Mouse (Mus musculus) retina, postnatal 7 days (tissue): ENCODE results near the gene Gm18596.
"Not testable (repeated sequence)": the region's sequence is repeated elsewhere in the genome, so short reads cannot be mapped to it uniquely, and the experiment has no call there.

Experiments used
- DNase-seq: peaks from one replicate; pipeline ENCODE4 v3.0.0-alpha.2; 2012; ENCODE audit warnings: low read depth, low spot score

Gm18596 gene

DNA sequence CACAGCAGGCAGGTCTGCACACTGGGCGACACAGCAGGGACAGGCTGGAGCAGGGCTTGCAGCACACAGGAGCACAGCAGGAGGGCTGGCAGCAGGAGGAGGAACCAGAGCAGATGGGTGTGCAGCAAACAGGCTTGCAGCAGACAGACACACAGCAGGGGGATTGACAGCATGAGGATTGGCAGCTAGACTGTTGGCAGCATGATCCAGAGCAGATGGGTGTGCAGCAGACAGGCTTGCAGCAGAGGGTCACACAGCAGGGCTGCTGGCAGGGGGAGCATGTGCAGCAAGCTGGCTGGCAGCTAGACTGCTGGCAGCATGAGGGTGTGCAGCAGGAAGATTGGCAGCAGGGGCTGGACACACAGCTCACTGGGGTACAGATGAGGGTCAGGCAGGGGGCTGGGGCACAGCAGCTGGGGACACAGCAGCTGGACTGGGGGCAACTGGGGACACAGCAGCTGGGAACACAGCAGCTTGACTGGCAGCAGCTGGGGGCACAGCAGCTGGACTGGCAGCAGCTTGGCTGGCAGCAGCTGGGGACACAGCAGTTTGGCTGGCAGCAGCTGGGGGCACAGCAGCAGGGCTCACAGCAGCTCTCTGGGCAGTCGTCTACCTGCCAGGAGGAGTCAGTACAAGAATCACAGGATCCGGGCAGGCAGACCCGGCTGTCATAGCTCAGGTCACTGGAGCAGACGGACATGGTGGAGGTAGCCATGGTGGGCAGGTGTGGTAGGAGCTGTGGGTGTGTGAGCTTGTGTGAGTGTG is at the start of gene Gm18596:
TSS of gene Gm18596 (minus strand) at position 715 of the 765 bp plus-strand sequence.
- DNase-seq = not testable (repeated sequence)

DNA sequence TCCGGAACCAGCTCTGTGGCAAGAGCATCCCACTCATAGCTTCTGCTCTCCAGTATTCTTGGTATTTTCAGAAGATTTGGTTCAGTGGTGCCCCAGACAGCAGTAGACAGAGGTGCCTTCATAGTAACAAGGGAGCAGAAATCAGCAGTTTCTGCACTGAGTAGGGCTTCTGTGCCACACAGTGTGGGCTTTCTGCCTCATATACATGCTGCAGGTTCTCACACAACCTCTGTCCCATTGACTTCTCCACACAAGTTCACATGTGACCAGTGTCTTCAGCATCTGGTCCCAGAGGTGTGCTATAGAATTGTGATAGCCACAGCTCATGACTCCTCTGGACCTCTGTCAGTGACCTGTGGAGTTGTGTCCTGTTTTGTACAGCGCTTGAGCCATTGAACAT is 46.2 kb upstream of the Gm18596 start:
- no peak for DNase-seq

DNA sequence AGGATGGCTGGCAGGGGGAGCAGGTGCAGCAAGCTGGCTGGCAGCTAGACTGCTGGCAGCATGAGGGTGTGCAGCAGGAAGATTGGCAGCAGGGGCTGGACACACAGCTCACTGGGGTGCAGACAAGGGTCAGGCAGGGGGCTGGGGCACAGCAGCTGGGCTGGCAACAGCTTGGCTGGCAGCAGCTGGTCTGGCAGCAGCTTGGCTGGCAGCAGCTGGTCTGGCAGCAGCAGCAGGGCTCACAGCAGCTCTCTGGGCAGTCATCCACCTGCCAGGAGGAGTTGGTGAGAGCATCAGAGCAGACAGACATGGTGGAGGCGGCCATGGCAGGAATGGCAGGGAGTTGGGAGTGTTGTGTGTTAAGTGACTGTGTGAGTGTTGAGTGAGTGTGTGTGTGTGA is 45.4 kb upstream of the Gm18596 start, which contains the start of gene Gm7137:
TSS of gene Gm7137 (minus strand) at position 325 of the 400 bp plus-strand sequence.
- not testable (repeated sequence) for DNase-seq

DNA sequence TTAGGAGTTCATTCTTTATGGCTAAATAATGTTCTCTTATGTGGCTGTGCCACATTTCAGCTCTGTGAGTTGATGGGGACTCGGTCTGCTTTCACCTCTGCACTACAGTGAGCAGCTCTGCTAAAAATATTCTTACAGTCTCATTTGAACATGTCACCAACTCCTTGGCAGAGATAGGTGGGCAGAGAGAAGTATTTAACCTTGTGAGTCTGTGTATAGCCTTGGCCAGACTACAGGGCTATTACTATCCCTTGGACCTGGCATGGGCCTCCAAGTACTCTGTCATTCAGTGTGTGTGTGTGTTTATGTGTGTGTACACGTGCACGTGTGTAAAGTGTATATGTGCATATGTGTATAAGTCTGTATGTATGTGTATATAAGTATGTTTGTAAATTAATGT is 41.0 kb upstream of the Gm18596 start:
- not testable (repeated sequence) for DNase-seq

DNA sequence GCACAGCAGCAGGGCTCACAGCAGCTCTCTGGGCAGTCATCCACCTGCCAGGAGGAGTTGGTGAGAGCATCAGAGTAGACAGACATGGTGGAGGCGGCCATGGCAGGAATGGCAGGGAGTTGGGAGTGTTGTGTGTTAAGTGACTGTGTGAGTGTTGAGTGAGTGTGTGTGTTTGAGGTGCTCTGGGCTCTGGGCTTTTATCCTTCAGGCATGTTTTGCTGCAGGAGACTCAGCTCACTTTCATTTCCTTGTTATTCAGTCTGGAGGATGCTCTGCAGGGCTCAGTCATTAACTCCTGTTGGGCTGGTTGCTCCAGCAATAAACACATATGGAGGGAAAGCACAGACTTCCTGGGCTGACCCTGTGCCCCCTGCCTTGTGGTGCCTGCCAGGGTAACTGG is 40.0 kb upstream of the Gm18596 start, which contains the start of gene Gm3250:
TSS of gene Gm3250 (minus strand) at position 101 of the 400 bp plus-strand sequence.
- DNase-seq = not testable (repeated sequence)

DNA sequence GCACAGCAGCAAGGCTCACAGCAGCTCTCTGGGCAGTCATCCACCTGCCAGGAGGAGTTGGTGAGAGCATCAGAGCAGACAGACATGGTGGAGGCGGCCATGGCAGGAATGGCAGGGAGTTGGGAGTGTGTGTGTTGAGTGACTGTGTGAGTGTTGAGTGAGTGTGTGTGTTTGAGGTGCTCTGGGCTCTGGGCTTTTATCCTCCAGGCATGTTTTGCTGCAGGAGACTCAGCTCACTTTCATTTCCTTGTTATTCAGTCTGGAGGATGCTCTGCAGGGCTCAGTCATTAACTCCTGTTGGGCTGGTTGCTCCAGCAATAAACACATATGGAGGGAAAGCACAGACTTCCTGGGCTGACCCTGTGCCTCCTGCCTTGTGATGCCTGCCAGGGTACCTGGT is 34.4 kb upstream of the Gm18596 start, which contains the start of gene Gm7138:
TSS of gene Gm7138 (minus strand) at position 101 of the 400 bp plus-strand sequence.
- DNase-seq = not testable (repeated sequence)

DNA sequence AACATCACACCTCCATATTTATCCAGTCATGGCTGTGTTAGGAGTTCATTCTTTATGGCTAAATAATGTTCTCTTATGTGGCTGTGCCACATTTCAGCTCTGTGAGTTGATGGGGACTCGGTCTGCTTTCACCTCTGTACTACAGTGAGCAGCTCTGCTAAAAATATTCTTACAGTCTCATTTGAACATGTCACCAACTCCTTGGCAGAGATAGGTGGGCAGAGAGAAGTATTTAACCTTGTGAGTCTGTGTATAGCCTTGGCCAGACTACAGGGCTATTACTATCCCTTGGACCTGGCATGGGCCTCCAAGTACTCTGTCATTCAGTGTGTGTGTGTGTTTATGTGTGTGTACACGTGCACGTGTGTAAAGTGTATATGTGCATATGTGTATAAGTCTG is 29.7 kb upstream of the Gm18596 start:
- not testable (repeated sequence) for DNase-seq

DNA sequence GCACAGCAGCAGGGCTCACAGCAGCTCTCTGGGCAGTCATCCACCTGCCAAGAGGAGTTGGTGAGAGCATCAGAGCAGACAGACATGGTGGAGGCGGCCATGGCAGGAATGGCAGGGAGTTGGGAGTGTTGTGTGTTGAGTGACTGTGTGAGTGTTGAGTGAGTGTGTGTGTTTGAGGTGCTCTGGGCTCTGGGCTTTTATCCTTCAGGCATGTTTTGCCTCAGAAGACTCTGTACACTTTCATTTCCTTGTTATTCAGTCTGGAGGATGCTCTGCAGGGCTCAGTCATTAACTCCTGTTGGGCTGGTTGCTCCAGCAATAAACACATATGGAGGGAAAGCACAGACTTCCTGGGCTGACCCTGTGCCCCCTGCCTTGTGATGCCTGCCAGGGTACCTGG is 28.8 kb upstream of the Gm18596 start, which contains the start of gene Gm3238:
TSS of gene Gm3238 (minus strand) at position 101 of the 400 bp plus-strand sequence.
- DNase-seq = not testable (repeated sequence)

DNA sequence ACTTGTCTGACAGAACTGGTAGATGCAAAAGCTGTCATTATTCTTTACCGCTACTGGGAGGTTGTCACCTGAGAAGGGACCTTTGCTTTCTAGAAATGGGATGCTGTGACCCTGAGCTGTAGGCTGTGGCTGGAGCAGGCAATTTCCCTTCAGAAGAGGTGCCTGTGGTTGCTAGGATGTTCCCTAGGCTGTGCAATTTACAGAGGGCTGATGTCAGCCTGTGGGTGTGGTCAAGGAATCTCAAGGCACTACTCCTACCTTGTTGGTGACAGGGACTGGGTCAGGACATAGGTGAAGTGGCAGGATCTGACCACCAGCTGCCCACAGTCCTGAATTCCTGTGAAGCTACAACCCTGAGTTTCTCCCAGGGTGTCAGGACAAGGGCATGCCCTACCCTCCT is 27.3 kb upstream of the Gm18596 start:
- DNase-seq = no peak

DNA sequence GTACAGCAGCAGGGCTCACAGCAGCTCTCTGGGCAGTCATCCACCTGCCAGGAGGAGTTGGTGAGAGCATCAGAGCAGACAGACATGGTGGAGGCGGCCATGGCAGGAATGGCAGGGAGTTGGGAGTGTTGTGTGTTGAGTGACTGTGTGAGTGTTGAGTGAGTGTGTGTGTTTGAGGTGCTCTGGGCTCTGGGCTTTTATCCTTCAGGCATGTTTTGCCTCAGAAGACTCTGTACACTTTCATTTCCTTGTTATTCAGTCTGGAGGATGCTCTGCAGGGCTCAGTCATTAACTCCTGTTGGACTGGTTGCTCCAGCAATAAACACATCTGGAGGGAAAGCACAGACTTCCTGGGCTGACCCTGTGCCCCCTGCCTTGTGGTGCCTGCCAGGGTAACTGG is 17.1 kb upstream of the Gm18596 start, which contains the start of gene Gm3233:
TSS of gene Gm3233 (minus strand) at position 101 of the 400 bp plus-strand sequence.
- not testable (repeated sequence) for DNase-seq

DNA sequence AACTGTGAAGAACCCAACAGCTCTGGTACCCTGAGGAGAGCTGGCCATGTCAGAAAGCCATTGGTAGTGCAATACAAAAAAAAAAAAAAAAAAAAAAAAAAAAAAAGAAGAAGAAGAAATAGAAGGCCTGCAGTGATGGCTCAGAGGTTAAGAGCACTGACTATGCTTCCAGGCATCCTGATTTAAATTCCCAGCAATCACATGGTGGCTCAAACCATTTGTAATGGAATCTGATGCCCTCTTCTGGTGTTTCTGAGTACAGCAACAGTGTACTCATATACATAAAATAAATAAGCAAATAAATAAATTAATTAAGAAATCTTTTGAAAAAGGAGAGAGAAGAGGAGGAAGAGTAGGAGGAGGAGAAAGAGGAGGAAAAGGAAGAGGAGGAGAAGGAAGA is 11.0 kb upstream of the Gm18596 start:
- no peak for DNase-seq

DNA sequence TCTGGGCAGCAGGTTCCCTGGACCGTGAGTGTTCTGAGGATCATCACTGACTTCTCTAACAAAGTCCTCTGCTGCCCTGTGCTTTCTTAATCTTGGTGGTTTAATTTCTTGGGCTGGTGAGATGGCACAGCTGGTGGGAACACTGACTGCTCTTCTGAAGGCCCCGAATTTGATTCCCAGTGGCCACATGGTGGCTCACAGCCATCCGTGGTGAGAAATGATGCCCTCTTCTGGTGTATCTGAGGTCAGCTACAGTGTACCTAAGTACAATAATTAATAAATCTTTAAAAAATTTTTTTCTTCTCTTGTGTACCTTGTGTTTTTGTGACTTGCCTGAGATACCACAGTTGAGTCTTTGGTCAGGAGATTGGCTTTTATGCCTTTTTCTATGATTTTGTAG is 9.9 kb upstream of the Gm18596 start:
- DNase-seq = not testable (repeated sequence)

DNA sequence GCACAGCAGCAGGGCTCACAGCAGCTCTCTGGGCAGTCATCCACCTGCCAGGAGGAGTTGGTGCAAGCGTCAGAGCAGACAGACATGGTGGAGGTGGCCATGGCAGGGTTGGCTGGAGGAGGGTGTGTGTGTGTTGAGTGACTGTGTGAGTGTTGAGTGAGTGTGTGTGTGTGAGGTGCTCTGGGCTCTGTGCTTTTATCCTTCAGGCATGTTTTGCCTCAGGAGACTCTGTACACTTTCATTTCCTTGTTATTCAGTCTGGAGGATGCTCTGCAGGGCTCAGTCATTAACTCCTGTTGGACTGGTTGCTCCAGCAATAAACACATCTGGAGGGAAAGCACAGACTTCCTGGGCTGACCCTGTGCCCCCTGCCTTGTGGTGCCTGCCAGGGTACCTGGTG is 8.8 kb upstream of the Gm18596 start, which contains the start of gene Gm9736:
TSS of gene Gm9736 (minus strand) at position 101 of the 400 bp plus-strand sequence.
- DNase-seq = not testable (repeated sequence)

DNA sequence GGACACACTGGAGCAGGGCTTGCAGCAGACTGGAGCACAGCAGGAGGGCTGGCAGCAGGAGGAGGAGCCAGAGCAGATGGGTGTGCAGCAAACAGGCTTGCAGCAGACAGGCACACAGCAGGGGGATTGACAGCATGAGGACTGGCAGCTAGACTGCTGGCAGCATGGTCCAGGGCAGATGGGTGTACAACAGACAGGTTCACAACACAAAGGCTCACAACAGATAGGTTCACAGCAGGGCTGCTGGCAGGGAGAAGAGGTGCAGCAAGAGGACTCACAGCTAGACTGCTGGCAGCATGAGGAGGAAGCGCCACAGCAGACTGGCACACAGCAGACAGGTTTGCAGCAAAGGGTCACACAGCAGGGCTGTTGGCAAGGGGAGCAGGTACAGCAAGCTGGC is 8.2 kb upstream of the Gm18596 start:
- not testable (repeated sequence) for DNase-seq

DNA sequence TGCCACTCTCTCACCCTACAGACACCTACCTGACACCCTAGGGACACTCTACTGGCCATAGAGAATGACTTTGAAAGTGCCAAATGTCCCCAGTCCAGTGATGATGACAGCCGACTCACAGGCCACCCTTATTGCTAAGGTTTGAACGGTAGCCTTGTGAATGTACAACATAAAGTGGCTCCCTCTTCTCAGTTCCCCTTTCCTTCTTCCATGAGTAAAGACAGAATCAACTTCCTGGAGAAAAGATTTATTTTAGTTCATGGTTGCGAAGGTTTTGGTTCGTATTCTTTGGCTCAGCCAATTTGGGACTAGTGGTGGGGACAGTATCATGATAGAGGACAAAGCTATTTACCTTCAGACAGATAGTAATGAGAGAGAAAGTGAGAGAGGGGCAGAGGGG is 3.5 kb downstream of the Gm18596 start:
- no peak for DNase-seq

DNA sequence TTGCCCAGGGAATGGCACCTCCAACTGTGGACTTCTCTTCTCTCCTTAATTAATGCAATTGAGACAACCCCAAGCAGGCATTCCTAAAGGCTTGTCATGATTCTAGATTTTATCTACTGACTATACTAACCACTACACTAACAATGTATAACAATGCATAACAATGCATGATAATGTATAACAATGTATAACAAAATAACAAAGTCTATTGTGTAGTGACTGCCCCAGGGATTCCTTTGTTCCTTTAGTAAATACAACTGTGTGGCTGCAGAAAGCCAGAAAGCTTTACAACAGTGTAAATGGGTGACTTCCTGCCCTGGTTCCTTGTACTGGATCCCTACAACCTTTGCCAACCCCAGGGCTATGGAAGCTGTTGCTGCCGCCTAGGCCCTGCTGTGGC is 6.5 kb downstream of the Gm18596 start:
- DNase-seq = no peak

DNA sequence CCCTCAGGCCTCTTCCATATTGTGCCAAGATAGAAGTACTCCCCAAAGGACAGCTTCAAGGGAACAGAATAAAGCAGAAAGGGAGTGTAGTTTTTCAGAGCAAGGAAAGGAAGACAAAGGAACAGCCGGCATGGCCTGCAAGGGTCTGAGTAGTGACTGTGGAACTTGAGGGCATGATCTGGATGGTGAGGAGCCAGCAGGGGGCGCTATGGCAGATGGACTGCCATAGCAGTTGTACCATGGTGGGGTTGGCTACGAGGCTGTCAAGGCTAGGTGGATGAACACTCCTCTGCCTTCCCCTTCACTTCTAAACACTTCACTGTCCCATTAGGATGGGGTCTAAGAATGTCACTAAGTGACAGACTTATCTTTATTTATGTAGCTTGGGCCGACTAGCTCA is 13.2 kb downstream of the Gm18596 start:
- DNase-seq = no peak

DNA sequence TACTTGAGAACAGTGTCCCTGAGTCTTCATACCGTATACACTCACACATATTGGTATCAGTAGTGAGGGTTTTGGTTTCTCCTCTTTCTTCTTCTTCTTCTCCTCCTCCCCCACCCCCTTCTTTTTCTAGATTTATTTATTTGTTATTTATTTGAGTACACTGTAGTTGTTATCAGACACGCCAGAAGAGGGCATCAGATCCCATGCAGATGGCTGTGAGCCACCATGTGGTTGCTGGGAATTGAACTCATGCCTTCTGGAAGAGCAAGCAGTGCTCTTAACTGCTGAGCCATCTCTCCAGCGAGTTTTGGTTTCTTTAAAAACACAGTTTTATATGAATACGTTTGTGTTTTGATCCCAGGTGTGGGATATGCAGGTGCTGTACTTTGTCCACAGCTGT is 14.2 kb downstream of the Gm18596 start:
- DNase-seq = no peak

DNA sequence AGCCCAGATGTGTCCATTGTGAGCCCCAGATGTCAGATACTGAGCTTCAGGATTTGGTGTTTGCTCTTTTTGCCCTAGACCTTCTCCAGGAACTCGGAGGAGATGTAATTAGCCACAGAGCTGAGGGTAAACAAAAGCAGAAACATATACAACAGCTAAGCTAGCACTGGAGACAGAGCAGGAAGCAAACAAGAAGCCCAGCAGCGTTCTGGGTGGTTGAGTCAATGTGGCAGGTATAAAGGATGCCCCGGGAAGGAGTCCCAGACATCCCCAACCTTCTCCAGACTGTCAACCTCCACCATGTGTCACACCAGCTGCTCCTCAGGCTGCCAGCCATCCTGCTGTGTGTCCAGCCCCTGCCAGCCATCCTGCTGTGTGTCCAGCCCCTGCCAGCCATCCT is 16.3 kb downstream of the Gm18596 start, which contains the start of gene Gm10100:
TSS of gene Gm10100 (plus strand) at position 301 of the 400 bp plus-strand sequence.
- no peak for DNase-seq

DNA sequence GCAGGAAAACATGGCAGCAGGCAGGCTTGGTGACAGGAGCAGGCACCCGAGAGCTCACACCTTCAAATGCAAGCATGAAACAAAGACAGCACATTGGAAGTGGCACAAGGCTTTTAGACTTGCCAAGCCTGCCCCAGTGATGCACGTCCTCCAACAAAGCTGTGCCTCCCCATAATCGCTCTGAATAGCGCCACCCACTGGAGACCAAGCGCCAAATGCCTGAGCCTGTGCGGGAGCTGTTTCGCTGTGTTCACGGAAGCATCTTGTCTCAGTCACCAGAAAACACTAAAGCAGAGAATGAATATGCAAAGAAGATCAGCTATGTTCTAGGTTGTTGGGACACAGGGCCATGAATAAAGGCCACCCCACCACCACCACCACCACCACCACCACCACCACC is 17.6 kb downstream of the Gm18596 start:
- no peak for DNase-seq

DNA sequence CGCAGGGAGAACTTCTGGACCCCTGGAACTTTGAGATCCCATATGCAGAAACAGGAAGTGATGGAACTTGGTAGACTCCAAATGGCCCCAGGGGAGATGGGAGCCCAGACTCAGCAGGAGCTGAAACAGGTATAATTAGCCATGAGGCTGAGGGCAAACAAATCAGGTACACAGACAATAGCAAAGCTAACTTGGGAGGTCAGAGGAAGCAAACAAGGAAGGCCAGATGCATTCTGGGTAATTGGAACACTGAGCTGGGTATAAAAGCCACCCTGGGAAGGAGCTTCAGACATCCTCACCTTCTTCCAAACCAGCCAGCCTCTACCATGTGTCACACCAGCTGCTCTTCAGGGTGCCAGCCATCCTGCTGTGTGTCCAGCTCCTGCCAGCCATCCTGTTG is 22.1 kb downstream of the Gm18596 start, which contains the start of gene Krtap12-1:
TSS of gene Krtap12-1 (plus strand) at position 301 of the 400 bp plus-strand sequence.
- DNase-seq = not testable (repeated sequence)

DNA sequence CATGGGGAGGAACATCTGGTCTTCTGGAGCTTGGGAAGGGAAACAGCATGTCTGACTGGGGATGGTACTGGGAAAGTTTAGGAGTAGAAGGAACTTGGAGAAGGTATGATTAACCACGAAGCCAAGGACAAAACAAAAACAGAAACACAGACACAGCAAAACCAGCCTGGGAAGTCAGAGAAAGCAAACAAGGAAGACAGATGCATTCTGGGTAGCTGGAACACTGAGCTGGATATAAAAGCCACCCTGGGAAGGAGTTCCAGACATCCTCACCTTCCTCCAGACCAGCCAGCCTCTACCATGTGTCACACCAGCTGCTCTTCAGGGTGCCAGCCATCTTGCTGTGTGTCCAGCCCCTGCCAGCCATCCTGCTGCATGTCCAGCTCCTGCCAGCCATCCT is 26.9 kb downstream of the Gm18596 start, which contains the start of gene Gm10142:
TSS of gene Gm10142 (plus strand) at position 301 of the 400 bp plus-strand sequence.
- DNase-seq = no peak

DNA sequence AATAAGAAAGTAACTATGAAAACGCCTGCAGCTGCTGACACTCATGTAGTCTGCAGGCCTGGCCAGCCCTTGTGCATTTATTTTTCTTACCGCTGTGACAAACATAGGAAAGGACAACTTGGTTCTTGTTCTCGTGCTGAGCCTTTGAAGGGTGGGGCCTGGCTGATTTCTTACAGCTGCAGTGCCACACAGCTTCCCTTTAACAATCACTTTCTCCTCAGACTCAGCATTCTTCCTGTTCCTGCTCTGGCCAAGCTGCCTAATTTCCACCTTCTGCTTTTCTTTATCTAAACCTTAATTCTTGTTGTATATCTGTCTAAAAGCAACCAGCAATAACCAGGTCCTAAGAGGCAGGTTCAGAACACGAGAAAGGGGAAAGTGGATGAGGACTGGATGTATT is 28.7 kb downstream of the Gm18596 start:
- no peak for DNase-seq
